Mouse (Mus musculus) kidney, embryonic 16.5 days (tissue): ENCODE data around the gene Slc24a5. TPM values are rescaled to one million over a fixed set of nuclear protein-coding genes. Genes with fewer than 3 reads are reported as not detected.
A peak's percentile ranks its signal among the peaks of the same experiment; 100 is the strongest.

ENCODE experiments used
- ATAC-seq: fragments of 200-750 bp; cut with Nextera tagmentation; 2 replicates; pipeline ENCODE4 v1.8.0; 2017; ENCODE audit warnings: moderate TSS enrichment; ENCODE audit not compliant: low FRiP score, low TSS enrichment
- H3K27ac ChIP-seq: fragments of 300-500 bp; sonication (generic); 2 replicates; pipeline ENCODE4 v1.5.1; 2014; ENCODE audit warnings: low read length
- H3K27me3 ChIP-seq: fragments of 300-500 bp; sonication (generic); 2 replicates; pipeline ENCODE4 v1.6.1; 2014; ENCODE audit warnings: low read length, control low read depth, mixed read lengths; ENCODE audit not compliant: insufficient read depth
- H3K36me3 ChIP-seq: fragments of 300-500 bp; sonication (generic); 2 replicates; pipeline ENCODE4 v1.6.1; 2014; ENCODE audit warnings: low read length, control low read depth, mixed read lengths; ENCODE audit not compliant: insufficient read depth
- H3K4me1 ChIP-seq: fragments of 300-500 bp; sonication (generic); 2 replicates; pipeline ENCODE4 v1.6.1; 2014; ENCODE audit warnings: low read length, control low read depth, mixed read lengths; ENCODE audit not compliant: insufficient read depth
- H3K4me2 ChIP-seq: fragments of 300-500 bp; sonication (generic); replicated peaks from 2 replicates; pipeline ENCODE4 v1.6.1; 2014; ENCODE audit warnings: low read depth, low read length
- H3K4me3 ChIP-seq: fragments of 300-500 bp; sonication (generic); 2 replicates; pipeline ENCODE4 v1.5.1; 2014; ENCODE audit warnings: mild to moderate bottlenecking, low read length
- H3K9ac ChIP-seq: fragments of 300-500 bp; sonication (generic); replicated peaks from 2 replicates; pipeline ENCODE4 v1.6.1; 2014; ENCODE audit warnings: low read length
- H3K9me3 ChIP-seq: fragments of 300-500 bp; sonication (generic); 2 replicates; pipeline ENCODE4 v1.6.1; 2016; ENCODE audit warnings: low read length, control low read depth
- WGBS: fragments of 180-500 bp; shearing (Covaris S2); extraction: QIAGEN DNeasy Blood & Tissue Kit; methylation state at CpG from one replicate; pipeline ENCODE4 v1.1.7; 2014; 5-methylcytosine and 5-hydroxymethylcytosine counted together
- polyA plus RNA-seq: library from polyadenylated mRNA; unstranded; fragments of >200 nt; fragmentation: Nextera tagmentation; extraction: Ambion mirVana; gene quantifications from 2 replicates; pipeline ENCODE4 v1.2.1, GENCODE M21; 2015

The Slc24a5 gene
- polyA plus RNA-seq, 1 experiment from 2014 or later, result 2.1 TPM

- 31% methylated on average over 7 of the region's 7 CpGs for WGBS
- H3K27me3 ChIP-seq, result no peaks in the 10 kb centered on the region
- ATAC-seq, result no peak
- H3K4me3 ChIP-seq, result no peak overlapping the region
- H3K4me1 ChIP-seq, result peaks cover 6% of the 10 kb centered on the region; the same call in 1 of the 2 replicates
- H3K36me3 ChIP-seq, result no peaks in the 10 kb centered on the region
- H3K9ac ChIP-seq, result no peak overlapping the region
- H3K4me2 ChIP-seq, result peak overlapping the region; percentile 70; the same call in 1 of the 2 replicates
- no peak overlapping the region for H3K27ac ChIP-seq
- no peaks in the 10 kb centered on the region for H3K9me3 ChIP-seq
These were observed 68.9 kb downstream of the Slc24a5 start for GRCm38 (mm10) chr2:125136846-125137245.

Other genes starting within 250 kb of the Slc24a5 start
- 86.5 and 99.9 TPM in 2 replicates for gene Myef2, start 55.5 kb downstream of the Slc24a5 start, polyA plus RNA-seq
- not detected in 2 replicates for gene Ctxn2, start 68.6 kb downstream of the Slc24a5 start, polyA plus RNA-seq
- gene Slc12a1, start 84.4 kb downstream of the Slc24a5 start, polyA plus RNA-seq, result 70.5 and 75.4 TPM in 2 replicates
- gene Dut, start 179.1 kb downstream of the Slc24a5 start, polyA plus RNA-seq, result 156 and 164 TPM in 2 replicates